Mouse (Mus musculus) embryonic facial prominence, embryonic 13.5 days (tissue): ENCODE results near the gene Nup155. TPM values are rescaled to one million over a fixed set of nuclear protein-coding genes. Genes with fewer than 3 reads are reported as not detected.

Experiments
- ATAC-seq: fragments of 200-750 bp; cut with Nextera tagmentation; 2 replicates; pipeline ENCODE4 v1.8.0; 2017; ENCODE audit warnings: low read depth; ENCODE audit not compliant: insufficient number of reproducible peaks, insufficient read depth, low FRiP score, low TSS enrichment
- H3K27ac ChIP-seq: fragments of 300-500 bp; sonication (generic); 2 replicates; pipeline ENCODE4 v1.5.1; 2015; ENCODE audit warnings: moderate library complexity, mild to moderate bottlenecking, inconsistent platforms
- H3K27me3 ChIP-seq: fragments of 300-500 bp; sonication (generic); 2 replicates; pipeline ENCODE4 v1.6.1; 2015; ENCODE audit warnings: mild to moderate bottlenecking, inconsistent platforms
- H3K36me3 ChIP-seq: fragments of 300-500 bp; sonication (generic); 2 replicates; pipeline ENCODE4 v1.6.1; 2015; ENCODE audit warnings: mild to moderate bottlenecking, inconsistent platforms
- H3K4me1 ChIP-seq: fragments of 300-500 bp; sonication (generic); 2 replicates; pipeline ENCODE4 v1.6.1; 2015; ENCODE audit warnings: inconsistent platforms
- H3K4me2 ChIP-seq: fragments of 300-500 bp; sonication (generic); 2 replicates; pipeline ENCODE4 v1.6.1; 2015; ENCODE audit warnings: moderate library complexity, mild to moderate bottlenecking, inconsistent platforms
- H3K4me3 ChIP-seq: fragments of 300-500 bp; sonication (generic); 2 replicates; pipeline ENCODE4 v1.5.1; 2015; ENCODE audit warnings: mild to moderate bottlenecking, inconsistent platforms
- H3K9ac ChIP-seq: fragments of 300-500 bp; sonication (generic); 2 replicates; pipeline ENCODE4 v1.6.1; 2015; ENCODE audit warnings: mild to moderate bottlenecking, inconsistent platforms
- H3K9me3 ChIP-seq: fragments of 300-500 bp; sonication (generic); 2 replicates; pipeline ENCODE4 v1.6.1; 2016; ENCODE audit warnings: inconsistent platforms
- WGBS: fragments of 180-500 bp; shearing (Covaris S2); methylation state at CpG from one replicate; pipeline ENCODE4 v1.1.7; 2015; ENCODE audit warnings: mixed read lengths; 5-methylcytosine and 5-hydroxymethylcytosine counted together
- polyA plus RNA-seq: library from polyadenylated mRNA; unstranded; fragments of >200 nt; fragmentation: Nextera tagmentation; extraction: Ambion mirVana; gene quantifications from 2 replicates; pipeline ENCODE4 v1.2.1, GENCODE M21; 2015

Nup155 gene
- polyA plus RNA-seq, 1 experiment from 2014 or later: 15.9 TPM

GRCm38 (mm10) chr15:8108360-8108965 lies 610 bp upstream of the Nup155 start:
- peaks cover 8% of the 10 kb centered on the region for H3K4me1 ChIP-seq
- H3K4me3 ChIP-seq: peak overlapping the region; percentile 84
- no peak for ATAC-seq
- peak overlapping the region; percentile 68; the same call in 1 of the 2 replicates for H3K27ac ChIP-seq
- no peaks in the 10 kb centered on the region for H3K9me3 ChIP-seq
- 55% methylated on average over 19 of the region's 19 CpGs for WGBS
- no peaks in the 10 kb centered on the region for H3K27me3 ChIP-seq
- H3K36me3 ChIP-seq: peaks cover 19% of the 10 kb centered on the region
- H3K9ac ChIP-seq: peak overlapping the region; percentile 87
- peak overlapping the region; percentile 57 for H3K4me2 ChIP-seq

- H3K4me1 ChIP-seq: peaks cover 8% of the 10 kb centered on the region
- H3K27me3 ChIP-seq: no peaks in the 10 kb centered on the region
- peaks cover 26% of the 10 kb centered on the region for H3K36me3 ChIP-seq
- H3K9me3 ChIP-seq: no peaks in the 10 kb centered on the region
- peak overlapping the region; percentile 84 for H3K4me3 ChIP-seq
- H3K27ac ChIP-seq: no peak overlapping the region
- no peak for ATAC-seq
- peak overlapping the region; percentile 85 for H3K4me2 ChIP-seq
- WGBS: 3% methylated on average over 8 of the region's 8 CpGs
- peak overlapping the region; percentile 87 for H3K9ac ChIP-seq
These were observed 709 bp downstream of the Nup155 start for GRCm38 (mm10) chr15:8109782-8110181.

GRCm38 (mm10) chr15:8129281-8129680 lies 20.2 kb downstream of the Nup155 start:
- Histone ChIP-seq H3K4me2 (no peak overlapping the region), H3K9me3 (no peaks in the 10 kb centered on the region), H3K9ac (no peak overlapping the region), H3K27me3 (no peaks in the 10 kb centered on the region), H3K36me3 (peaks cover 80% of the 10 kb centered on the region), H3K4me3 (no peak overlapping the region), H3K4me1 (no peaks in the 10 kb centered on the region), H3K27ac (no peak overlapping the region)
- 74% methylated on average over 1 of the region's 1 CpGs for WGBS
- no peak for ATAC-seq

GRCm38 (mm10) chr15:8131268-8131667 lies 22.2 kb downstream of the Nup155 start:
- no peak overlapping the region for H3K4me2 ChIP-seq
- no peak overlapping the region for H3K4me3 ChIP-seq
- no peaks in the 10 kb centered on the region for H3K27me3 ChIP-seq
- peaks cover 93% of the 10 kb centered on the region for H3K36me3 ChIP-seq
- no peak overlapping the region for H3K9ac ChIP-seq
- no peaks in the 10 kb centered on the region for H3K4me1 ChIP-seq
- H3K9me3 ChIP-seq: no peaks in the 10 kb centered on the region
- ATAC-seq: no peak
- H3K27ac ChIP-seq: no peak overlapping the region
- WGBS: 95% methylated on average over 3 of the region's 3 CpGs

GRCm38 (mm10) chr15:8131761-8132160 lies 22.7 kb downstream of the Nup155 start:
- Histone ChIP-seq H3K4me2 (no peak overlapping the region), H3K4me3 (no peak overlapping the region), H3K9me3 (no peaks in the 10 kb centered on the region), H3K27ac (no peak overlapping the region), H3K36me3 (peaks cover 92% of the 10 kb centered on the region), H3K4me1 (no peaks in the 10 kb centered on the region), H3K9ac (no peak overlapping the region), H3K27me3 (no peaks in the 10 kb centered on the region)
- no peak for ATAC-seq

GRCm38 (mm10) chr15:8135606-8136005 lies 26.5 kb downstream of the Nup155 start:
- Histone ChIP-seq H3K9me3 (no peaks in the 10 kb centered on the region), H3K36me3 (peaks cover 92% of the 10 kb centered on the region)

GRCm38 (mm10) chr15:8161841-8162240 lies 52.8 kb downstream of the Nup155 start:
- H3K9me3 ChIP-seq: no peaks in the 10 kb centered on the region
- H3K9ac ChIP-seq: no peak overlapping the region
- no peak overlapping the region for H3K27ac ChIP-seq
- WGBS: 94% methylated on average over 1 of the region's 1 CpGs
- no peak for ATAC-seq
- H3K4me1 ChIP-seq: no peaks in the 10 kb centered on the region
- peaks cover 48% of the 10 kb centered on the region for H3K36me3 ChIP-seq
- H3K4me2 ChIP-seq: no peak overlapping the region
- no peak overlapping the region for H3K4me3 ChIP-seq
- H3K27me3 ChIP-seq: no peaks in the 10 kb centered on the region

More at GRCm38 (mm10) chr15:8135606-8136005, 26.5 kb downstream of the Nup155 start:
- Histone ChIP-seq H3K4me1 (no peaks in the 10 kb centered on the region), H3K27ac (no peak overlapping the region), H3K4me2 (no peak overlapping the region), H3K27me3 (no peaks in the 10 kb centered on the region), H3K9ac (no peak overlapping the region), H3K4me3 (no peak overlapping the region)
- ATAC-seq: no peak
- 91% methylated on average over 5 of the region's 5 CpGs for WGBS

GRCm38 (mm10) chr15:8168591-8169265 lies 59.7 kb downstream of the Nup155 start, which contains the start of gene Cplane1:
Cplane1 (plus strand) TSS chr15:8169106.
- Histone ChIP-seq H3K4me3 (peak within 1 kb of the TSS; percentile 94), H3K27me3 (no peaks in the 10 kb centered on the region), H3K27ac (peak within 1 kb of the TSS; percentile 85), H3K9ac (peak within 1 kb of the TSS; percentile 96), H3K4me2 (peak within 1 kb of the TSS; percentile 59), H3K4me1 (peaks cover 4% of the 10 kb centered on the region; the same call in 1 of the 2 replicates), H3K9me3 (no peaks in the 10 kb centered on the region), H3K36me3 (peaks cover 20% of the 10 kb centered on the region)
- peak; percentile 98 for ATAC-seq
- WGBS: under 1% methylated on average over 47 of the region's 47 CpGs

- H3K27me3 ChIP-seq: no peaks in the 10 kb centered on the region
- WGBS: under 1% methylated on average over 25 of the region's 25 CpGs
These were observed 60.2 kb downstream of the Nup155 start for GRCm38 (mm10) chr15:8169266-8169746.

GRCm38 (mm10) chr15:8189563-8189962 lies 80.5 kb downstream of the Nup155 start:
- 92% methylated on average over 3 of the region's 3 CpGs for WGBS
- Histone ChIP-seq H3K4me1 (no peaks in the 10 kb centered on the region), H3K4me2 (no peak overlapping the region), H3K36me3 (peaks cover 70% of the 10 kb centered on the region), H3K9ac (no peak overlapping the region), H3K9me3 (no peaks in the 10 kb centered on the region), H3K27me3 (no peaks in the 10 kb centered on the region), H3K4me3 (no peak overlapping the region), H3K27ac (no peak overlapping the region)
- ATAC-seq: no peak

More at GRCm38 (mm10) chr15:8169266-8169746, 60.2 kb downstream of the Nup155 start:
- peak overlapping the region; percentile 85 for H3K27ac ChIP-seq
- H3K4me3 ChIP-seq: peak overlapping the region; percentile 94
- H3K9me3 ChIP-seq: no peaks in the 10 kb centered on the region
- peaks cover 4% of the 10 kb centered on the region; the same call in 1 of the 2 replicates for H3K4me1 ChIP-seq
- H3K36me3 ChIP-seq: peaks cover 23% of the 10 kb centered on the region
- peak; percentile 27 for ATAC-seq
- H3K9ac ChIP-seq: peak overlapping the region; percentile 96
- H3K4me2 ChIP-seq: peak overlapping the region; percentile 59

GRCm38 (mm10) chr15:8190435-8190834 lies 81.4 kb downstream of the Nup155 start:
- 91% methylated on average over 3 of the region's 3 CpGs for WGBS
- ATAC-seq: no peak
- H3K9me3 ChIP-seq: no peaks in the 10 kb centered on the region

GRCm38 (mm10) chr15:8200317-8200716 lies 91.2 kb downstream of the Nup155 start:
- no peaks in the 10 kb centered on the region for H3K27me3 ChIP-seq
- peaks cover 70% of the 10 kb centered on the region for H3K36me3 ChIP-seq

More at GRCm38 (mm10) chr15:8190435-8190834, 81.4 kb downstream of the Nup155 start:
- Histone ChIP-seq H3K9ac (no peak overlapping the region), H3K4me1 (no peaks in the 10 kb centered on the region), H3K4me2 (no peak overlapping the region), H3K4me3 (no peak overlapping the region), H3K36me3 (peaks cover 78% of the 10 kb centered on the region), H3K27me3 (no peaks in the 10 kb centered on the region), H3K27ac (no peak overlapping the region)

More at GRCm38 (mm10) chr15:8200317-8200716, 91.2 kb downstream of the Nup155 start:
- no peak overlapping the region for H3K4me3 ChIP-seq
- no peak overlapping the region for H3K9ac ChIP-seq
- no peak overlapping the region for H3K27ac ChIP-seq
- H3K4me1 ChIP-seq: no peaks in the 10 kb centered on the region
- ATAC-seq: no peak
- no peak overlapping the region for H3K4me2 ChIP-seq
- H3K9me3 ChIP-seq: no peaks in the 10 kb centered on the region
